Mouse (Mus musculus) layer of hippocampus, postnatal 36 days (tissue): Measurements from ENCODE around the gene Myl7. TPM values are rescaled to one million over a fixed set of nuclear protein-coding genes. Genes with fewer than 3 reads are reported as not detected.
"Not testable (repeated sequence)": the region's sequence is repeated elsewhere in the genome, so short reads cannot be mapped to it uniquely, and the experiment has no call there.

Experiments
- DNase-seq, 2 experiments: peaks; one replicate each; pipeline ENCODE4 v3.0.0; 2022
- total RNA-seq, 2 experiments: library from RNA; stranded (reverse); gene quantifications; 2 replicates each; pipeline ENCODE4 v1.2.3; 2021

Myl7 gene
- total RNA-seq, 2 experiments from 2014 or later = not detected

DNA sequence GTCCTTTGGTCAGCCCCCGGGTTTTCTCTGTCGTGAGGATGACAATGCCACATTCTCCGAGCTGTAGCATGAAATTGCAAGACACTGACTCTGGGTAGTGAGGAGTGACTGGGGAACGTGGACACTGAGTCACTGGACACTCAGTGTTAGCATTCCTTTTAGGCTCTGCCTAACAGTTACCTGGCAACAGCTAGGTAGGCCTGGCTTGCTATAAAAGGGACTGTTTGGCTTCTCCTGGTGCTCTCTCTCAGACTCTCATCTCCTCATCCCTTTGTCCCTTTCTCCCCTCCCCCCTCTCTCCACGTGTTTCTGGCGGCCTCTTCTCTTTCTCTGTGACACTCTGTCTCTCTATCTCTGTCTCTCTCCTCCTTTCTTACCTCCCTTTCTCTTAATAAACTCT is 3.8 kb upstream of the Myl7 start:
- DNase-seq = no peak

GRCm38 (mm10) chr11:5901950-5902349 is 3.4 kb upstream of the Myl7 start:
- DNase-seq = no peak

GRCm38 (mm10) chr11:5901320-5901719 is 2.7 kb upstream of the Myl7 start:
- no peak for DNase-seq

DNA sequence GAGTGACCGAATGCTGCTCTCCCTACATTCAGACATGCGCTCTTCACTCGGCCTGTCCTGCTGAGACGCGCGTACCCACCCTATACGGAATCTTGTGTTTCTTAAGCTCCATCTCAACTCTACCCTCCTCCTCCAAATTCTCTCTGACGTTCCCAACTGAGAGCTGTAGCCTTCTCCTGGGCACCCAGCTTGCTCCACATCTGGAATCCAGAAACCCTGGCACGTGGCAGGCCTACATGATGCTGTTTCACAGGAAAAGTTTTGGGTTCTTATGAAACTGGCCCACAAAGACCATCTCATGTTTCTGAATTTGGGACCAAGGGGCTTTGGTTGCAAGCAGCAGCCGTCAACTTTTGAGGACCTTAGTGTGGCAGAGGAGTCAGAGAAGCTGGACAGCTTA is 704 bp upstream of the Myl7 start:
- DNase-seq = no peak

DNA sequence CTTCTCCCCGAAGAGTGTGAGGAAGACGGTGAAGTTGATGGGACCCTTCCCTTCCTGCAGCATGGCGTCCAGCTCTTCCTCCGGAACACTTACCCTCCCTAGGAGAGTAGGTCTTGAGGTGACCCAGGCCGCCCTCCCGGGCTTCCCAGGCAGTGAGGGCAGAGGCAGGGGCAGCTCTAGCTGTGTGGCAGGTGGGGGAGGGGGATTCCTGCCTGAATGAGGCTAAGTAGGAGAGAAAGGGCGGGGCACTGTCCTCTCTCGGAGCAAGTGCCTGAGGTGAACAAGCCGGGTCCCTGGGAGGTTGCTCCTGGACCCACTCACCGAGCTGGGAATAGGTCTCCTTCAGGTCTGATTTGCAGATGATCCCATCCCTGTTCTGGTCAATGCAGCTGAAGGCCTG is 743 bp downstream of the Myl7 start:
- DNase-seq = no peak

- no peak for DNase-seq
Measured at GRCm38 (mm10) chr11:5897230-5897629, 1.4 kb downstream of the Myl7 start.

DNA sequence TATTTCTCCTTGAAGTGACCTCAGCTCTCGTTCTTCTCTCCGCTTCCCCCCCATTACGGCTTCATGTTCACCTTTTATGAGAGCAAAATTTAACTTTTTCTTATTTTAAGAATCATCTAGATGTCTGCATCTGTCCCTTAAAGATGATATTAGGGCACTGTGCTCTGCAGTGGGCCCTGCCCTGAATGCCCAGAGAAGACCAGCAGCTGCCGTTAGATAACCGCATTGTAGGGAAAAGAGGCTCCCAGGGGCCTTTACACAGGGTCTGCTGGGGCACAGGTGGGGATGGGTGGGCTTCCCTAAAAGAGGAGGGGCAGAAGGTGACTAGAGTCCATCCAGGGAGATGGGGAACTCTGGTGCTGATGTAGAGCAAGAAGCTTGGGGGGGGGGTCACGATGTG is 4.8 kb downstream of the Myl7 start:
- no peak for DNase-seq

DNA sequence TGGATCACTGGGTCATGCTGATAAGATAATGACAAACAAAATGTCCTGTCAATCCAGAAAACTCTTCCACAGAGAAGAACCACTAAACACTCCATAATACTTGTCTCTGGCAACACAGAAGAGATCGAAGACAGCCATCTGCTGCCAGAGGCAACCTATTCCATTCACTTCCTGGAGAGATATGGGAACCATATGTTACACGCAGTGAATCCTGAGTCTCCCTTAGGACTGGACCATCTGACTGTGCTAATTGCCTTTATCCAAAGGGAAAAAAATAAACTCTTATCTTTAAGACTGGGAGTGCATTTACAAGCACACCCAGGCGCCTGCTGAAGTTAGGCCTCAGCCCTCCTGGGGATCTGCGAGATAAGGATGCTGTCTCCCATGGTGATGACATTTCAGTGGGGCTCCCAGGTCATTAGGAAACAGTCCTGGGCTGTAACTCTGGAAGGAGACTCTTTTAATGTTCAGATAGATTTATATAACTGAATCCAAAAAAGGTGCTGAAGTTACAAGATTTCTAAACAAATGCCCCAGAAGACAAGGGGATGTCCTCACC is 5.7 kb downstream of the Myl7 start:
- DNase-seq = no peak

DNA sequence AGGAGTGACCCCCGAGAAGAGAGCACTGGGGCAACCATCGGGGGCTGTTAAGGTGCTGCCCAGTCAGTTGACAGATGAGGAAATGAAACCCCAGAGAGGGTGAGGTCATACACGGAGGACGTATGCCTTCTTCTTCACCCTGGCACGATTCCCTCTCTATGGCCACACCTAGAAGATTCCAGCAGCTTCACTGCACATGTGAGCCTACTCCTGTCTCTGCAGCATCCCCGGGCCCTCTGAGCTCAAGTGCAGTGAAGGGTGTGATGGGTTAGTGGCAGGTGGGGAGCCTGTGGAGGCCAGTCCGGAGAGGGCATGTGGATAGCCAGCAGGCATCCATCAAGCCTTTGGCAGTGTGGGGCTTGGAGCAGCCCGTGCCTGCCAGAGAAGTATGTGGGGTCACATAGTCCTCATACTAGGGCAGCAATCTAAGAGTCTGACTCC is 6.4 kb downstream of the Myl7 start:
- no peak for DNase-seq

- DNase-seq = not testable (repeated sequence)
Measured at GRCm38 (mm10) chr11:5888563-5888962, 10.0 kb downstream of the Myl7 start.

- no peak for DNase-seq
Measured at GRCm38 (mm10) chr11:5887250-5887649, 11.3 kb downstream of the Myl7 start.

- DNase-seq = peak; percentile 49 to 64
Measured at GRCm38 (mm10) chr11:5886187-5886586, 12.4 kb downstream of the Myl7 start.

- DNase-seq = no peak
Measured at GRCm38 (mm10) chr11:5882518-5882917, 16.1 kb downstream of the Myl7 start.

DNA sequence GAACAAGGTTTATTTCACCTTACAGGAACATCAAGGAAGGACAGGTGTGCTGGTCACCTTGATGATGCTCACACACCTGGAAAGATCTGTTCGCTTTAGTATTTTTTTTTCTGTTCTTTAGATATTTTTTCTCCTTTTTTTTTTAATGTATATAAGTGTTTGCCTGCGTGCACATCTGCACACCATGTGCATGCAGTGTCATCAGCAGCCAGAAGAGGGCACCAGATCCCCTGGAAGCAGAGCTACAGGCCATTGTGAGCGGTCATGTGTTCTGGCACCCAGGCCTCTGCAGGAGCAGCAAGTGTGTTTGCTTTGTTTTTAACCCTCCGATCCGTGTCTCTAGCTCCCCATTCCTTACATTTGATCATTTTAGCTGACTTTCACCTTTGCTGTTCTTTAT is 18.7 kb downstream of the Myl7 start:
- peak in 1 of 2 experiments; percentile 49 for DNase-seq

GRCm38 (mm10) chr11:5878661-5879060 is 19.9 kb downstream of the Myl7 start:
- DNase-seq = no peak

GRCm38 (mm10) chr11:5877921-5878526 is 20.6 kb downstream of the Myl7 start, which contains the start of gene Pold2:
Pold2 (minus strand) TSS chr11:5878292.
- DNase-seq = peak; percentile 97

DNA sequence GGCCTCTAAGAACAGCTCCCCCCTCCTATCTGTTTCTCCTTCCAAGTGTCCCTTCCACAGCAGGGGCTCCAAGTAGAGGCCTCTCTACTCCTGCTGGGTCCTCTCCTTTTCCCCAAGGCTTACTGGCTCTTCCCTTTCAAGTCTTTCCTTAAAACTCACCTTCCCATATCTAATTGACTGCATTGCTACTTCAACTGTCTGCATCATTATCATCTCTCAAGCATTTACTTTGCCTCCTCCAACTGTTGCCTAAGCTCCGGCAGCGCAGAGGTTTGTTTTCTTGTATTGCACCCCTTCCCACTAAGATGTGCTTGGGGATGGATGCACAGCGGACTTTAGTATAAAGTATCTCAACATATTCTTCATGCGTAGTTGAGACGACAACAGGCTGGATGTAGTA is 21.2 kb downstream of the Myl7 start:
- no peak for DNase-seq

DNA sequence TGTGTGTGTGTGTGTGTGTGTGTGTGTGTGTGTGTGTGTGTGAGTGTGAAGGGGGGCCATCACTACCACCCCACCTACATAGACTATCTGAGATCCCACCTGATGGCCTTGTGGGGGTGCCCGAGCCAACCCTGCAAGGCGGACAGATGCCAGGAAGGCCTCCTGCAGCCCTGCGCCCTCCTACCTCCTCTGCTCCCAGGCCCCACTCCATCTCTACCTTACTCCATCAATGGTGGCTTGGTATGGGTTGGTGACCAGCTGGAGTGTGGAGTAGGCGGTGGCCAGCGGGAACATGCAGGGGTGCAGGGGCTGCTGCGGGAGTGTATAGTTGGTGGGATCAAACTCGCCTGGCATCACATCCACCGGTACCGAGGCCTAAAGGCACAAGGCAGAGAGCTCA is 25.4 kb downstream of the Myl7 start:
- no peak for DNase-seq

DNA sequence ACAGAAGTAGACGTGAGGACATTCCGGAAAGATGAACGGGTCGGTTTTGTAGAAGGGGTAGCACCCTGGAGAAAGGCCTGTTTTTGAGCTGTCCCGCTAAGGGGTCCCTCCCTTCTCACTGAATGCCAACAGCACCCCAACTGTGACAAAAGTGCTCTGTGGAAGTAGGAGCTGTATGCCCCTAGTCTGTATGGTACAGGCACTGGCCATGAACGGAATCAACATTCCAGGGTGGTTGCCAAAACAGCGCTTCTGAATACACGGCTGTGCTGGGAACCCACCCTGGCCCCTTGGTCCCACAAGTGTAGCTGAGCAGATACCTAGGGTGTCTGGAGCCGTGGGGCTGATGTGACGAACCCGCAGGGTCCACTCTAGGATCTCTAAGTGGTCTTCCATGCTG is 25.9 kb downstream of the Myl7 start:
- no peak for DNase-seq

- no peak for DNase-seq
Measured at GRCm38 (mm10) chr11:5870069-5870468, 28.5 kb downstream of the Myl7 start.

DNA sequence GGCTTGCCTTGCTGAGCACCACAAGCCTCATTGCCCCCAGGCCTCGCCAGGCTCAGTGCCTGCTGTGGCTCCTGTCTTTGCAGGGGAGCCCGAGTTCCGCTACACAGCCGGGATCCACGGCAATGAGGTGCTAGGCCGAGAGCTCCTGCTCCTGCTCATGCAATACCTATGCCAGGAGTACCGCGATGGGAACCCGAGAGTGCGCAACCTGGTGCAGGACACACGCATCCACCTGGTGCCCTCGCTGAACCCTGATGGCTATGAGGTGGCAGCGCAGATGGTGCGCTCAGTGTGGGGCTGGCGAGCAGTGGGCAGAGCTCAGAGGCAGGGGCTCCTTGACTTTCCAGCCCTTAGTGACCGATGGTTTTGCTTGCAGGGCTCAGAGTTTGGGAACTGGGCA is 29.3 kb downstream of the Myl7 start:
- DNase-seq = no peak

DNA sequence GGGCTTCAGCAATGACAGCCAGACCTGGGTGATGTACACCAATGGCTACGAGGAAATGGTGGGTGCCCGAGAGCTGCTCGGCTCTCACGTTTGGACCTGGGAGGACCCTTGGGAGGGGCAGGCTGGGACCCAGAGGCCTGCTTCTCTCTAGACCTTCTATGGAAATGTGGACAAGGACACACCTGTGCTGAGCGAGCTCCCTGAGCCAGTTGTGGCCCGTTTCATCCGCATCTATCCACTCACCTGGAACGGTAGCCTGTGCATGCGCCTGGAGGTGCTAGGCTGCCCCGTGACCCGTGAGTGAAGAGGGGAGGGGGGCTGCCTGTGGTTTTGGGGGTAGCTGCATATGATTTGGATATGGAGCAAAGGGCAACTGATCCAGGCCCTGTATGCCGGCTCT is 30.3 kb downstream of the Myl7 start:
- DNase-seq = no peak

- DNase-seq = no peak
Measured at GRCm38 (mm10) chr11:5867196-5867595, 31.4 kb downstream of the Myl7 start.

DNA sequence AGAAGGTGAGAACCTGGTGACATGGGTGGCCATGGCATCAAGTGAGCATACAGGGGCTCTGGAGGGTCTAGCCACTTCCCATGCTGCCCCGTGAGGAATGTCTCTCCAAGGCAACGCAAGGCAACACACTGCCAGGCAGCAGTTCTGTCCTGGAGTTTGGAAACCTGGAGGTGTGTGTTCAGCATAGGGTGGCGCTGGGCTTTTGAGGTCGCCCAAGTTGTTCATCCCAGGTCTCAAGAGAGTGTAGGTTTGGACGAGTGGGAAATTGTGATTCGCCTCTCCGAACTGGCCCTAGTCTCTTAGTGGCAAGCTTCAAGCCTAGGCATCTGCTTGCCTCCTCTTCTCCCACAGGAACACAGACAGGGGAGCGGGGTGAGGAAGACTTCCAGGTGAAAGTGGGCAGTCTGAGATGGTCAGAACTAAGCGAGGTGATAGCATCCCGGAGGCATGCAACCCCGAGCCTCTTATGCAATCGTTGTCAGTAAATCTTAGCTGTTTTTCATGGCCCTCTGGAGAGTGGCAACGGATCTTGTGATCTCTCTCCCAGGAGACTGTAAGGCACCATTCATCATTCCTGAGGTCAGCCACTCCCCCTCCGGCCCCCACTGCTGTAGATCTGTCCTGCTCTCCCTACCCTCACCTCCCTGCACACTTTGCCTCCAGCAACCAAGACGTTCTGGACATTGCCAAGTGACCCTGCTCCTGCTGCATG is 36.0 kb downstream of the Myl7 start:
- DNase-seq = no peak
